Mouse (Mus musculus) testis, adult 2 months (tissue): ENCODE results near the gene Mov10l1.

Source experiments
- CTCF ChIP-seq: fragments of 200-500 bp; IDR thresholded peaks from 2 replicates; pipeline ENCODE4 v1.5.1; 2012; ENCODE audit warnings: low read depth, mild to moderate bottlenecking, inconsistent platforms, low read length, moderate library complexity; ENCODE audit not compliant: control insufficient read depth, insufficient read depth, insufficient replicate concordance
- POLR2A ChIP-seq: fragments of 200-500 bp; IDR thresholded peaks from 2 replicates; pipeline ENCODE4 v1.6.1; 2012; ENCODE audit warnings: low read depth, mild to moderate bottlenecking, inconsistent platforms, low read length, moderate library complexity; ENCODE audit not compliant: control insufficient read depth

- TF ChIP-seq CTCF, result no peak
- no peak for TF ChIP-seq POLR2A
These were observed 45.4 kb upstream of the Mov10l1 start for GRCm38 (mm10) chr15:88937291-88937650.
